Mouse (Mus musculus) bone marrow, adult 2 months (tissue): ENCODE results near the gene Gm4858.
"Not testable (repeated sequence)": the region's sequence is repeated elsewhere in the genome, so short reads cannot be mapped to it uniquely, and the experiment has no call there.

ENCODE experiments used
- CTCF ChIP-seq: fragments of 200-500 bp; IDR thresholded peaks from 2 replicates; pipeline ENCODE4 v1.5.1; 2011; ENCODE audit warnings: low read length, control low read depth; ENCODE audit not compliant: control insufficient read depth, insufficient read depth
- POLR2A ChIP-seq: fragments of 200-500 bp; IDR thresholded peaks from 2 replicates; pipeline ENCODE4 v1.6.1; 2011; ENCODE audit warnings: low read depth, mild to moderate bottlenecking, control low read depth, low read length, borderline replicate concordance; ENCODE audit not compliant: control insufficient read depth

- TF ChIP-seq CTCF, POLR2A: not testable (repeated sequence)
These were observed 25.0 kb downstream of the Gm4858 start for GRCm38 (mm10) chr3:93093581-93093980.
